Mouse (Mus musculus): ENCODE measurements around the gene Gm4498.
"Not testable (repeated sequence)": the region's sequence is repeated elsewhere in the genome, so short reads cannot be mapped to it uniquely, and the experiment has no call there.

The Gm4498 gene

DNA sequence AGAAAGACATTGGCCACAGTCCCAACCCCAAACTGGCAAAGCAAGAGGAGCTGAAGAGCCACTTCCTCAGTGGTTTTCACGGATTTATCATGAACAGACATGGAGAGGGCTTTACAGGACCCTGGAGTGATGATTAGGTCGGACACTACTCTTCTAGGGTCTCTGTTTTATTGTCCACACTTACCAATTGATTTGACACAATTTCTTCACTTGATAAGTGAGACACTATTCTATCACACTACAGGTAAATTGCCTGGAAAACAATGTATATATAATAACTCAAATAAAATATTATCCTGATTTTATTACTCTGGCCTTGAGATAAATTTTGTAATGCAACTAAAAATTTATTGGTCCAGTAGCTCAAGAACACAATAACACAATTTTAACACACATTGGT is at the start of gene Gm4498:
Gene Gm4498, minus strand, starts transcription at position 101 of the 400 bp plus-strand sequence.
- not testable (repeated sequence) for DNase-seq (ENCODE audit: low read depth, low spot score)

DNA sequence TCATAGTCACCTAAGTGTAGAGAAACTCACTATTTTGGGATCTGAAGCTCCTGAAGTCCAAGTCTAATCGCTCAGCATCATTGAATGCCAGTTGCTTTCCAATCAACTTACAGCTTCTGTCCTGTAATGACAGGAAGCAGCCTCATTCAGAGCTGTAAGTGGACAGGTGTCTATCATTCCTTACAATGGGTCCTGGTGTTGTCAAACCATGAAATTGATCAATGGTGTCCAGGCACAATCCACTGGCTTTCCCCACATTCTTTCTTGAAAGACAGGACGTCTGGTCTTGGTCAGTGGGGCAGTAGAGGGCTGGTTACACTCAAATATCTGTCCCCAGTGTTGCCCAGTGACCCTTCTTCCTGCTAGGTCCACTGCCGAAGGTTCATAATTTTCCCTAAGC is 29.1 kb upstream of the Gm4498 start, which contains the start of gene Gm5890:
Gene Gm5890, minus strand, starts transcription at position 101 of the 400 bp plus-strand sequence.
- not testable (repeated sequence) for DNase-seq (ENCODE audit: low read depth, low spot score)

GRCm38 (mm10) chr7:20205507-20205906 is 28.1 kb downstream of the Gm4498 start, which contains the start of gene Gm6164:
TSS of gene Gm6164 (minus strand) at chr7:20205607.
- DNase-seq (ENCODE audit: low read depth, low spot score) = not testable (repeated sequence)

- not testable (repeated sequence) for DNase-seq (ENCODE audit: low read depth, low spot score)
Observed at GRCm38 (mm10) chr7:20193410-20193809, 40.2 kb downstream of the Gm4498 start, which contains the start of gene Vmn1r95. TSS of gene Vmn1r95 (plus strand) at chr7:20193710.

Data from brain, embryonic 18.5 days (tissue).